Mouse (Mus musculus): ENCODE results near the gene Irf1. TPM values are rescaled to one million over a fixed set of nuclear protein-coding genes. Genes with fewer than 3 reads are reported as not detected.

Irf1 gene
- polyA plus RNA-seq, 1 experiment from 2014 or later = 3.0 TPM

GRCm38 (mm10) chr11:53796409-53797151 is 26.8 kb downstream of the Irf1 start:
- WGBS = 78% methylated on average over 12 of the region's 12 CpGs

GRCm38 (mm10) chr11:53797386-53797920 is 27.6 kb downstream of the Irf1 start:
- Histone ChIP-seq H3K4me2 (ENCODE audit: low read length) (no peak overlapping the region), H3K36me3 (ENCODE audit: control insufficient read depth, insufficient read depth, low read length) (no peaks in the 10 kb centered on the region), H3K4me1 (ENCODE audit: control insufficient read depth, insufficient read depth, low read length) (no peaks in the 10 kb centered on the region), H3K9me3 (replicated peaks; ENCODE audit: control insufficient read depth, low read length) (no peaks in the 10 kb centered on the region), H3K27ac (ENCODE audit: low read depth, low read length) (no peak overlapping the region), H3K9ac (ENCODE audit: low read length) (no peak overlapping the region), H3K27me3 (replicated peaks; ENCODE audit: control insufficient read depth, insufficient read depth, low read length) (no peaks in the 10 kb centered on the region), H3K4me3 (ENCODE audit: low read depth, low read length) (no peak overlapping the region)
- DNase-seq (ENCODE audit: low spot score) (no peak), ATAC-seq (no peak)
- 57% methylated on average over 6 of the region's 6 CpGs for WGBS

More at GRCm38 (mm10) chr11:53796409-53797151, 26.8 kb downstream of the Irf1 start:
- Histone ChIP-seq H3K9me3 (replicated peaks; ENCODE audit: control insufficient read depth, low read length) (no peaks in the 10 kb centered on the region), H3K36me3 (ENCODE audit: control insufficient read depth, insufficient read depth, low read length) (no peaks in the 10 kb centered on the region), H3K4me2 (ENCODE audit: low read length) (no peak overlapping the region), H3K4me3 (ENCODE audit: low read depth, low read length) (no peak overlapping the region), H3K9ac (ENCODE audit: low read length) (no peak overlapping the region), H3K27ac (ENCODE audit: low read depth, low read length) (no peak overlapping the region), H3K4me1 (ENCODE audit: control insufficient read depth, insufficient read depth, low read length) (no peaks in the 10 kb centered on the region), H3K27me3 (replicated peaks; ENCODE audit: control insufficient read depth, insufficient read depth, low read length) (no peaks in the 10 kb centered on the region)
- ATAC-seq (no peak), DNase-seq (ENCODE audit: low spot score) (peak; percentile 27)

DNA sequence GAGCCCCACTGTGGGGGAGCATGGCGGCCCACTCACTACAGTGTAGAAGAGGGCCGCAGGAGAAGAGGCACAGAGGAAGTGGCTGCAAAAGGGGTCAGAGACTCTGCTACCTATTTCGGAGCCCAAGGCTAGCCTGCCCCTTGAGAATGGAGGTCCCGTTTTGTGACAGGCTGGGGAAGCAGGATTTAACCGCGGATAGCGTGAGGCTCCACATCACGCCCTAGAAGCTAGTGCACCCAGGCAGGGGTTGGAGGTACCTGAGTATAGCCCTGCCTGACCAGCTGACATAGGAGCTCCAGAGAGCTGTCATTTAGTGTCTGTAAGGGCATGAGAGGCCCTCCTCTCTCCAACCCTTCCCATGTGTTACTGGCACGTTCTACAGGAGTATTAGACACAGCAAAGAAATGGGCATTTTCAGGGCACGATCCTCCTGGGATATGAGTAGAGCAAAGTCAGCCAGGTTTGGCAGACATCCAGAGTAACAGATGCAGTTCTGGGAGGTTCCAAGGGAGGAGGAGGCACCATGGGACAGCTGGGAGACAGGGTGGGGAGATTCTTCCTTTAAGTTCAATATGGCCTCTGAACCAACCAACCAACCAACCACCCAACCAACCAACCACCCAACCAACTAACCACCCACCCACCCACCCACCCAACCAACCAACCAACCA is 28.4 kb downstream of the Irf1 start:
- 92% methylated on average over 10 of the region's 10 CpGs for WGBS
- Histone ChIP-seq H3K27ac (ENCODE audit: low read depth, low read length) (no peak overlapping the region), H3K4me3 (ENCODE audit: low read depth, low read length) (no peak overlapping the region), H3K4me1 (ENCODE audit: control insufficient read depth, insufficient read depth, low read length) (no peaks in the 10 kb centered on the region), H3K9ac (ENCODE audit: low read length) (no peak overlapping the region), H3K4me2 (ENCODE audit: low read length) (no peak overlapping the region), H3K9me3 (replicated peaks; ENCODE audit: control insufficient read depth, low read length) (no peaks in the 10 kb centered on the region), H3K36me3 (ENCODE audit: control insufficient read depth, insufficient read depth, low read length) (no peaks in the 10 kb centered on the region), H3K27me3 (replicated peaks; ENCODE audit: control insufficient read depth, insufficient read depth, low read length) (no peaks in the 10 kb centered on the region)
- ATAC-seq (no peak), DNase-seq (ENCODE audit: low spot score) (no peak)

- H3K4me1 ChIP-seq (ENCODE audit: control insufficient read depth, insufficient read depth, low read length) = no peaks in the 10 kb centered on the region
- no peak overlapping the region for H3K4me3 ChIP-seq (ENCODE audit: low read depth, low read length)
- no peaks in the 10 kb centered on the region for H3K9me3 ChIP-seq (replicated peaks; ENCODE audit: control insufficient read depth, low read length)
- no peak overlapping the region for H3K27ac ChIP-seq (ENCODE audit: low read depth, low read length)
- no peaks in the 10 kb centered on the region for H3K27me3 ChIP-seq (replicated peaks; ENCODE audit: control insufficient read depth, insufficient read depth, low read length)
- no peak overlapping the region for H3K4me2 ChIP-seq (ENCODE audit: low read length)
- DNase-seq (ENCODE audit: low spot score) (no peak), ATAC-seq (no peak)
- no peak overlapping the region for H3K9ac ChIP-seq (ENCODE audit: low read length)
- WGBS = 64% methylated on average over 4 of the region's 4 CpGs
- H3K36me3 ChIP-seq (ENCODE audit: control insufficient read depth, insufficient read depth, low read length) = no peaks in the 10 kb centered on the region
These were observed 30.2 kb downstream of the Irf1 start for GRCm38 (mm10) chr11:53800036-53800435.

GRCm38 (mm10) chr11:53800975-53801374 is 31.2 kb downstream of the Irf1 start:
- H3K27me3 ChIP-seq (replicated peaks; ENCODE audit: control insufficient read depth, insufficient read depth, low read length) = no peaks in the 10 kb centered on the region
- H3K27ac ChIP-seq (ENCODE audit: low read depth, low read length) = no peak overlapping the region
- no peak overlapping the region for H3K4me2 ChIP-seq (ENCODE audit: low read length)
- H3K4me3 ChIP-seq (ENCODE audit: low read depth, low read length) = no peak overlapping the region
- no peak for DNase-seq (ENCODE audit: low spot score)
- no peak for ATAC-seq
- H3K9ac ChIP-seq (ENCODE audit: low read length) = no peak overlapping the region
- H3K9me3 ChIP-seq (replicated peaks; ENCODE audit: control insufficient read depth, low read length) = no peaks in the 10 kb centered on the region
- H3K36me3 ChIP-seq (ENCODE audit: control insufficient read depth, insufficient read depth, low read length) = no peaks in the 10 kb centered on the region
- H3K4me1 ChIP-seq (ENCODE audit: control insufficient read depth, insufficient read depth, low read length) = no peaks in the 10 kb centered on the region
- 96% methylated on average over 5 of the region's 5 CpGs for WGBS

- no peaks in the 10 kb centered on the region for H3K36me3 ChIP-seq (ENCODE audit: control insufficient read depth, insufficient read depth, low read length)
- H3K27me3 ChIP-seq (replicated peaks; ENCODE audit: control insufficient read depth, insufficient read depth, low read length) = no peaks in the 10 kb centered on the region
- H3K9ac ChIP-seq (ENCODE audit: low read length) = no peak overlapping the region
- 87% methylated on average over 12 of the region's 12 CpGs for WGBS
- no peak overlapping the region for H3K4me3 ChIP-seq (ENCODE audit: low read depth, low read length)
- no peak for DNase-seq (ENCODE audit: low spot score)
- no peaks in the 10 kb centered on the region for H3K9me3 ChIP-seq (replicated peaks; ENCODE audit: control insufficient read depth, low read length)
- H3K4me2 ChIP-seq (ENCODE audit: low read length) = no peak overlapping the region
- no peak overlapping the region for H3K27ac ChIP-seq (ENCODE audit: low read depth, low read length)
- H3K4me1 ChIP-seq (ENCODE audit: control insufficient read depth, insufficient read depth, low read length) = no peaks in the 10 kb centered on the region
- ATAC-seq = no peak
These were observed 33.3 kb downstream of the Irf1 start for GRCm38 (mm10) chr11:53803093-53803492.

- Histone ChIP-seq H3K4me1 (ENCODE audit: control insufficient read depth, insufficient read depth, low read length) (no peaks in the 10 kb centered on the region), H3K27me3 (replicated peaks; ENCODE audit: control insufficient read depth, insufficient read depth, low read length) (no peaks in the 10 kb centered on the region), H3K4me2 (ENCODE audit: low read length) (no peak overlapping the region), H3K27ac (ENCODE audit: low read depth, low read length) (no peak overlapping the region), H3K9me3 (replicated peaks; ENCODE audit: control insufficient read depth, low read length) (no peaks in the 10 kb centered on the region), H3K9ac (ENCODE audit: low read length) (no peak overlapping the region), H3K36me3 (ENCODE audit: control insufficient read depth, insufficient read depth, low read length) (no peaks in the 10 kb centered on the region), H3K4me3 (ENCODE audit: low read depth, low read length) (no peak overlapping the region)
- 87% methylated on average over 6 of the region's 6 CpGs for WGBS
- ATAC-seq (no peak), DNase-seq (ENCODE audit: low spot score) (no peak)
These were observed 33.7 kb downstream of the Irf1 start for GRCm38 (mm10) chr11:53803494-53803893.

DNA sequence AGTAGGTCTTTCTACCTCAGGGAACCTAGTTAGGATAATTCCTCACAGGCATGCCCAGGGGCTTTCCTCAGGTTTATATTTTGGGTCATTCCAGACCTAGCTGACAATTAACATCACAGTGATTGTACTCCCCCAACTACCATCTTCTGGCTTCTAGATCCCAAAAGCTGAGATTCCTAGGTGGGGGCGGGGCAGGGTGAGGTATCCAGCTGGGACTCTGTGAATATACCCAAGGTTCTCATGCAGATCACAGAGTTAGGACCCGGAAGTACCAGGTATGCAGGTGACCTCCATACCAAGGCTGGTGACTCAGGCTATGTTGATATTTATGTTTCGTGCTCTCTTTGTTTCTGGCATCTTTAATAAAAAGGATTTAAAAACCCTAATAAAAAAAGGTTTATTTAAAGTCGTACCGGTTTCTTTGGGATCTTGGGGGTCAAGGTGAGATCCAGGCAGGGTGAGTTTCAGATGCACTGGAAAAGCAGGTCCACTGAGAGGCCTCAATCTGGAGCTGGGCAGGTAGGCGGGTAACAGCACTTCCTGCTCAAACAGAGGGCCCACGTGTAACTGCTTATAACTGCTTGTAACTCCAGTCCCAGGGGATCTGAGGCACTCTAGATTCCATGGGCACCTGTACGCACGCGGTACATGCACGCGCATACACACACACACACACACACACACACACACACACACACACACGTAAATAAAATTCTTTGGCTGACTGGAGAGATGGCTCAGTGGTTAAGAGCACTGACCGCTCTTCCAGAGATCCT is 34.9 kb downstream of the Irf1 start:
- ATAC-seq = no peak
- Histone ChIP-seq H3K27ac (ENCODE audit: low read depth, low read length) (no peak overlapping the region), H3K4me1 (ENCODE audit: control insufficient read depth, insufficient read depth, low read length) (no peaks in the 10 kb centered on the region), H3K4me3 (ENCODE audit: low read depth, low read length) (no peak overlapping the region), H3K9ac (ENCODE audit: low read length) (no peak overlapping the region), H3K27me3 (replicated peaks; ENCODE audit: control insufficient read depth, insufficient read depth, low read length) (no peaks in the 10 kb centered on the region), H3K4me2 (ENCODE audit: low read length) (no peak overlapping the region), H3K9me3 (replicated peaks; ENCODE audit: control insufficient read depth, low read length) (no peaks in the 10 kb centered on the region), H3K36me3 (ENCODE audit: control insufficient read depth, insufficient read depth, low read length) (no peaks in the 10 kb centered on the region)
- 85% methylated on average over 14 of the region's 14 CpGs for WGBS
- no peak for DNase-seq (ENCODE audit: low spot score)

All from forebrain, embryonic 14.5 days (tissue).